Mouse (Mus musculus): ENCODE data around the gene Epn3. TPM values are rescaled to one million over a fixed set of nuclear protein-coding genes. Genes with fewer than 3 reads are reported as not detected.

Epn3 gene
- polyA plus RNA-seq, 1 experiment from 2014 or later, result 4.2 TPM

GRCm38 (mm10) chr11:94469136-94470064, 30.4 kb downstream of the Epn3 start:
- Histone ChIP-seq H3K4me1 (peaks cover 54% of the 10 kb centered on the region), H3K36me3 (peaks cover 14% of the 10 kb centered on the region; the same call in 1 of the 2 replicates), H3K9me3 (no peaks in the 10 kb centered on the region), H3K4me2 (replicated peaks) (peak overlapping the region; percentile 80), H3K27me3 (no peaks in the 10 kb centered on the region; the same call in 1 of the 2 replicates), H3K4me3 (peak overlapping the region; percentile 14), H3K27ac (peak overlapping the region; percentile 91), H3K9ac (peak overlapping the region; percentile 95; the same call in 1 of the 2 replicates)
- no peak for ATAC-seq (ENCODE audit: insufficient number of reproducible peaks, insufficient read depth, low FRiP score, low TSS enrichment)
- WGBS, result 10% methylated on average over 9 of the region's 9 CpGs

DNA sequence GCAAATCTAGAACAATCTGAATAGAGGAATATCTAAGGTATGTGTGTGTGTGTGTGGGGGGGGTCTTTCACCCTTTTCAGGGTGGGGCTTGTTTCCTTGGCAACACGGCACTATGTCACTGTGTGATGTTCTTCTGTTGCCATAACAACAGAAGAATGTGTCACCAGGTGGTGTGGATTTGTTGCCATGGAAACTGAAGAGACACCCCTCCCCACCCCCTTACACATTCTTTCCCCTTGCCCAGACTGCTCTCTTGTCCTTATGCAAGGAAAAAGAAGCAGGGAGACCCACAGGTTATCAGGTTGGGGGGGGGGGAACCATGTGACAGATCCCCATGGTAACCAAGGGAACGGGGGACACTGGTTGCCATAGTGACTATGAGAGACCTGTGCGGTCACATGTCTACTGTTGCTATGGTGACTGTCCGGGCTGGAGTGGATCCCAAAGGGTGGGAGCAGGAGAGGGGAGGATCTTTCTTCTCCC, 31.2 kb downstream of the Epn3 start:
- Histone ChIP-seq H3K27me3 (no peaks in the 10 kb centered on the region; the same call in 1 of the 2 replicates), H3K9me3 (no peaks in the 10 kb centered on the region), H3K4me1 (peaks cover 60% of the 10 kb centered on the region), H3K9ac (no peak overlapping the region), H3K4me2 (replicated peaks) (peak overlapping the region; percentile 80), H3K4me3 (0 out of 2 replicates have a peak overlapping the region, but pooled peaks have one; percentile 14), H3K27ac (peak overlapping the region; percentile 91), H3K36me3 (peaks cover 16% of the 10 kb centered on the region; the same call in 1 of the 2 replicates)
- no peak for ATAC-seq (ENCODE audit: insufficient number of reproducible peaks, insufficient read depth, low FRiP score, low TSS enrichment)
- 22% methylated on average over 4 of the region's 4 CpGs for WGBS

GRCm38 (mm10) chr11:94466333-94466855, 33.4 kb downstream of the Epn3 start:
- Histone ChIP-seq H3K9me3 (no peaks in the 10 kb centered on the region), H3K27ac (no peak overlapping the region), H3K4me2 (replicated peaks) (no peak overlapping the region), H3K36me3 (peaks cover 35% of the 10 kb centered on the region), H3K4me3 (no peak overlapping the region), H3K4me1 (peaks cover 55% of the 10 kb centered on the region), H3K27me3 (no peaks in the 10 kb centered on the region), H3K9ac (no peak overlapping the region)
- 88% methylated on average over 17 of the region's 17 CpGs for WGBS
- ATAC-seq (ENCODE audit: insufficient number of reproducible peaks, insufficient read depth, low FRiP score, low TSS enrichment), result no peak

GRCm38 (mm10) chr11:94464170-94464569, 35.6 kb downstream of the Epn3 start:
- H3K9me3 ChIP-seq, result no peaks in the 10 kb centered on the region
- 47% methylated on average over 2 of the region's 2 CpGs for whole genome bisulfite sequencing
- ATAC-seq (ENCODE audit: insufficient number of reproducible peaks, insufficient read depth, low FRiP score, low TSS enrichment), result no peak
- no peak overlapping the region for H3K9ac ChIP-seq
- H3K4me3 ChIP-seq, result no peak overlapping the region
- no peak overlapping the region for H3K27ac ChIP-seq
- no peak overlapping the region for H3K4me2 ChIP-seq (replicated peaks)
- no peaks in the 10 kb centered on the region for H3K27me3 ChIP-seq
- H3K36me3 ChIP-seq, result peaks cover 57% of the 10 kb centered on the region
- H3K4me1 ChIP-seq, result peaks cover 39% of the 10 kb centered on the region

DNA sequence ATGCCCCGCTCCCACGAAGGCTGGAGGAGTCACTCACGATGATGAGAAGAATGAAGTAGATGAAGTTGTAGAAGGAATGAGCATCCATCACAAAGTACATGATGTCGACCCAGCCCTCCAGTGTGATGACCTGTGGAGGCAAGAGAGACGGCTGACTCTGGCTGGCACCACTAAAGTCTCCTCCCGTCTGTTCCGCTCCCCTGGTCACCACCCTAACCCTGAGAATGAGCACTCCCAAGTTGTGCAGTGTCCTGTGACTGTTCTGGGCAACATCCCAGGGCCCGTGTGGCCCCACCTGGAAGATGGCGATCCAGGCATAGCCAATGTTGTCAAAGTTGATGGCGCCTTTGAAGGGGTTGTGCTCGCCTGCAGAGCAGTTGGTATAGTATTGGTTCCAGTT, 37.9 kb downstream of the Epn3 start:
- no peak overlapping the region for H3K4me2 ChIP-seq (replicated peaks)
- no peak overlapping the region for H3K27ac ChIP-seq
- H3K9ac ChIP-seq, result no peak overlapping the region
- H3K27me3 ChIP-seq, result no peaks in the 10 kb centered on the region
- H3K4me1 ChIP-seq, result peaks cover 22% of the 10 kb centered on the region
- H3K36me3 ChIP-seq, result peaks cover 80% of the 10 kb centered on the region
- no peak overlapping the region for H3K4me3 ChIP-seq
- no peak for ATAC-seq (ENCODE audit: insufficient number of reproducible peaks, insufficient read depth, low FRiP score, low TSS enrichment)
- 93% methylated on average over 11 of the region's 11 CpGs for WGBS
- H3K9me3 ChIP-seq, result no peaks in the 10 kb centered on the region

DNA sequence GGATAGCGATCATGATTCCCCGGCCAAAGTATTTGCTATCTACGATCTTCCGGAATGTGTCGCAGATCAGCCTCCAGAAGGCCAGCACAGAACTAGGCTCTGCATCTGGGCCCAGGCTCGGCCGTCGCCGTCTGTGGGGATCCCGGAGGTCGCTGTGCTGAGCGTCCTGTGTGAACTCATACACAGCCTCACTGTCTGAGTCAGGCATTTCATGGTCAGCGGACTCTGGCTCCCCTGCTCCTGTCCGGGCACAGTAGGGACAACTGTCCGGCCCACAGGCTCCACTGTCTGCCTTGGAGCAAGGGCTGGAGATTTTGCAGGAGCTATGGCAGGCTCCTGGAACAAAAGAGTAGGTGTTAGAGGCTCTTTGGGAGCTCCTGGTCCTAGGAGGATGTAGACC, 42.8 kb downstream of the Epn3 start:
- Histone ChIP-seq H3K9ac (no peak overlapping the region), H3K27me3 (no peaks in the 10 kb centered on the region), H3K4me3 (no peak overlapping the region), H3K36me3 (peaks cover 91% of the 10 kb centered on the region), H3K4me1 (no peaks in the 10 kb centered on the region), H3K4me2 (replicated peaks) (no peak overlapping the region), H3K27ac (no peak overlapping the region), H3K9me3 (no peaks in the 10 kb centered on the region)
- no peak for ATAC-seq (ENCODE audit: insufficient number of reproducible peaks, insufficient read depth, low FRiP score, low TSS enrichment)
- WGBS, result 84% methylated on average over 15 of the region's 15 CpGs

- peaks cover 89% of the 10 kb centered on the region for H3K36me3 ChIP-seq
- no peaks in the 10 kb centered on the region for H3K27me3 ChIP-seq
- H3K9me3 ChIP-seq, result no peaks in the 10 kb centered on the region
- H3K4me3 ChIP-seq, result no peak overlapping the region
- ATAC-seq (ENCODE audit: insufficient number of reproducible peaks, insufficient read depth, low FRiP score, low TSS enrichment), result no peak
- no peak overlapping the region for H3K27ac ChIP-seq
- H3K4me2 ChIP-seq (replicated peaks), result no peak overlapping the region
- 72% methylated on average over 3 of the region's 3 CpGs for WGBS
- no peak overlapping the region for H3K9ac ChIP-seq
- peaks cover 3% of the 10 kb centered on the region for H3K4me1 ChIP-seq
Observed at GRCm38 (mm10) chr11:94456347-94456746, 43.4 kb downstream of the Epn3 start.

- Histone ChIP-seq H3K4me3 (no peak overlapping the region), H3K27ac (no peak overlapping the region), H3K9me3 (no peaks in the 10 kb centered on the region), H3K4me1 (peaks cover 13% of the 10 kb centered on the region), H3K27me3 (no peaks in the 10 kb centered on the region), H3K36me3 (peaks cover 89% of the 10 kb centered on the region), H3K4me2 (replicated peaks) (no peak overlapping the region), H3K9ac (no peak overlapping the region)
- 80% methylated on average over 10 of the region's 10 CpGs for WGBS
- ATAC-seq (ENCODE audit: insufficient number of reproducible peaks, insufficient read depth, low FRiP score, low TSS enrichment), result no peak
Observed at GRCm38 (mm10) chr11:94455161-94455820, 44.5 kb downstream of the Epn3 start.

DNA sequence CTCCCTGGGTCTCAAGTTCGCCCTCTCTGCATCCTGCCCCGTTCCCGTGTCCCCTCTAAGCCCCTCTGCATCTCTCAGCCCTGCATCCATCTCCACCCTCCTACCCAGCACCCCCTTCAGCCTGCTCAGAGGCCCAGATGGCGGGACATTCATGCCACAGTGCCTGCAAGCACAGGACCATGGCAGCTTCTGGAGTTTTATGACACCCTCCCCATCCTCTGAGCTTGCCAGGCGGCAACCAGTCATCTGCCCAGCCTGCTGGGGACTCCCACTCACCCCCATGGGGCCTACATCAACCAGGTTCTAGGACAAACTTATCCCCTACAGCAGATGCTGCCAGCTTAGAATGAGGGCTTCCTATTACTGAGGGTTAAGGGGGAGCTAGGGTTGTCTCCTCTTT, 45.0 kb downstream of the Epn3 start:
- no peak for ATAC-seq (ENCODE audit: insufficient number of reproducible peaks, insufficient read depth, low FRiP score, low TSS enrichment)
- peaks cover 89% of the 10 kb centered on the region for H3K36me3 ChIP-seq
- no peak overlapping the region for H3K27ac ChIP-seq
- WGBS, result 80% methylated on average over 5 of the region's 5 CpGs
- H3K4me2 ChIP-seq (replicated peaks), result no peak overlapping the region
- no peaks in the 10 kb centered on the region for H3K9me3 ChIP-seq
- no peak overlapping the region for H3K9ac ChIP-seq
- H3K4me1 ChIP-seq, result peaks cover 15% of the 10 kb centered on the region
- no peak overlapping the region for H3K4me3 ChIP-seq
- H3K27me3 ChIP-seq, result no peaks in the 10 kb centered on the region

GRCm38 (mm10) chr11:94451091-94451773, 48.5 kb downstream of the Epn3 start:
- H3K27me3 ChIP-seq, result no peaks in the 10 kb centered on the region
- no peak overlapping the region for H3K9ac ChIP-seq
- no peak overlapping the region for H3K4me3 ChIP-seq
- H3K4me2 ChIP-seq (replicated peaks), result no peak overlapping the region
- peaks cover 19% of the 10 kb centered on the region for H3K4me1 ChIP-seq
- no peak overlapping the region for H3K27ac ChIP-seq
- no peaks in the 10 kb centered on the region for H3K9me3 ChIP-seq
- H3K36me3 ChIP-seq, result peaks cover 72% of the 10 kb centered on the region
- WGBS, result 61% methylated on average over 12 of the region's 12 CpGs
- no peak for ATAC-seq (ENCODE audit: insufficient number of reproducible peaks, insufficient read depth, low FRiP score, low TSS enrichment)

GRCm38 (mm10) chr11:94449886-94450285, 49.9 kb downstream of the Epn3 start:
- no peaks in the 10 kb centered on the region for H3K9me3 ChIP-seq
- WGBS, result 68% methylated on average over 5 of the region's 5 CpGs
- H3K27me3 ChIP-seq, result no peaks in the 10 kb centered on the region
- no peak overlapping the region for H3K27ac ChIP-seq
- H3K36me3 ChIP-seq, result peaks cover 59% of the 10 kb centered on the region
- no peak overlapping the region for H3K4me3 ChIP-seq
- no peak overlapping the region for H3K9ac ChIP-seq
- peaks cover 32% of the 10 kb centered on the region for H3K4me1 ChIP-seq
- no peak overlapping the region for H3K4me2 ChIP-seq (replicated peaks)
- ATAC-seq (ENCODE audit: insufficient number of reproducible peaks, insufficient read depth, low FRiP score, low TSS enrichment), result no peak

Measured in embryonic facial prominence, embryonic 12.5 days (tissue).